Mouse (Mus musculus): Measurements from ENCODE around the gene Prkrip1.

DNA sequence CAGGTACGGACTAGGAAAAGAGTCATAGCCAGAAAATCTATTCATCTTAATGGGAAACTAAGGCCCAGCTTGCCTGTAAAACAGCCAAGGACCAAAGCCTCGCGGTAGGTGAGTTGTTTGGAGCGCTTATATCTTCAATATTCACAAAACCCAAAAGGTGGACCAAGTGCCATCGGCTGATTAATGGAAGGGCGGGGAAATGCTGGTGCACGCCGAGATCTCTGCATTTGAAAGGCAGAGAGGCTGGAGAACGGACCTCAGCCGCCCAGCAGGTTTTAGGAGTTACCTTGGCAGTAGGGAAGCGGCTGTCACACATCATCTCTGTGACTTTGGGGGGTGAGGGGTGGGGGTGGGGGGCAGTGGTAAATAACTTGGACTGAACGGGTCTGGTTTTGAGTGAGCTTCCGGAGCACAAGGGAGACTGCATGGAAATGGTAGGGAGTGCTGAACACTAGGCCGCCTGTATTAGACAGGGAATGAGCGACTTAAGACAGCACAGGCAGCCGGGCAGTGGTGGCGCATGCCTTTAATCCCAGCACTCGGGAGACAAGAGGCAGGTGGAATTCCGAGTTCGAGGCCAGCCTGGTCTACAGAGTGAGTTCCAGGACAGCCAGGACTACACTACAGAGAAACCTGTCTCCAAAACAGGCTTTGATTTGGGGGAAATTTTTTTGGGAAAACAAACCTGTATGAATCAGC lies 62.3 kb downstream of the Prkrip1 start:
- no peak for TF ChIP-seq CTCF (IDR thresholded peaks at IDR 0.05; ENCODE audit: low read depth)
- TF ChIP-seq EP300 (optimal IDR thresholded peaks at IDR 0.05) = no peak
